ENCODE assay signal across 28 mouse cellular contexts in the genomic region with DNA sequence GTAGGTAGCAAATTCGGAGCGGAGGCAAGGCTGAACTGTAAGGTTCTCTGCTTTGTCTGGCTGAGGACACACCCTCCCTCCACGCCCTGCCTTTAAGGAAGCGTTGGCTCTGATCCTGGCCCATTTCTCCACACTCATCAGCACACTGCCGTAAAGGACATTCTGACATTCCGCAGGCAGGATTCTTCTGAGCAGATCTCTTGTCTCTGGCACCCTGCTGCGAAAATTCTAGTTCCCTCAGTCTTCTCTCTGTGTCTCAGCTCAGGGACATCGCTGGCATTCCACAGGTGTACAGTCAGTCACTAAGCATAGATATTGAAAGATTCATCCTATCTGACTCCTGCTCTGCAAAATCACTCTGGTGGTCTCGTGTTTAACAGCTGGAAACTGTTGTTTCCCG. TPM values are rescaled to one million over a fixed set of nuclear protein-coding genes. Genes with fewer than 3 reads are reported as not detected.
DNase-seq lines count a peak whose midpoint lies in the region; ATAC-seq and TF ChIP-seq lines count a peak whose summit lies in the region.
"Had no signal": no experiment of that assay in that cellular context is flagged by ENCODE, and none has a peak within 500 bp of the region (broad histone marks: within the 10 kb centered on the region; RNA-seq: fewer than 3 reads in every experiment).

No protein-coding gene starts in this region.

- no peaks in the 10 kb centered on the region for H3K9me3 ChIP-seq in heart, embryonic 13.5 days
- H3K9me3 ChIP-seq: limb, embryonic 15.5 days; midbrain, embryonic 13.5 days had no signal

- DNase-seq in heart, adult 2 months, result no peak
- peak; percentile 29 for DNase-seq in heart, postnatal 4 days
- DNase-seq in heart, adult 9 months (ENCODE audit: low spot score in 2 of 2), result no peak
- peak; percentile 49 for DNase-seq in Muller cell, postnatal 12 days (ENCODE audit: inconsistent ontology term)
- DNase-seq in right cerebral cortex, postnatal 4 days, result no peak
- DNase-seq: adrenal gland, adult 2 months; cerebellum, adult 11-12 months; cerebellum, postnatal 10 days; forebrain, postnatal 0 days; gastrocnemius, postnatal 25 days; kidney, adult 2 months; left cerebral cortex, postnatal 4 days; lung, embryonic 14.5 days; right cerebral cortex, postnatal 14 days; spleen, adult 18-20 months had no signal

- H3K9ac ChIP-seq in heart, embryonic 13.5 days, result peak overlapping the region; percentile 42; the same call in 1 of the 2 replicates
- H3K9ac ChIP-seq in heart, adult 2 months (ENCODE audit: low read depth, low read length), result no peak overlapping the region
- H3K9ac ChIP-seq: forebrain, postnatal 0 days; limb, embryonic 15.5 days; liver, embryonic 14.5 days; lung, embryonic 14.5 days; midbrain, embryonic 13.5 days had no signal

- no peaks in the 10 kb centered on the region for H3K36me3 ChIP-seq in heart, embryonic 13.5 days
- H3K36me3 ChIP-seq in heart, adult 2 months (ENCODE audit: control insufficient read depth, insufficient read depth, low read length), result no peaks in the 10 kb centered on the region
- H3K36me3 ChIP-seq in myocyte (ENCODE audit: control insufficient read depth, insufficient read depth), result no peaks in the 10 kb centered on the region
- H3K36me3 ChIP-seq: limb, embryonic 15.5 days; midbrain, embryonic 13.5 days had no signal

- ATAC-seq in heart, embryonic 13.5 days (ENCODE audit: extremely low read depth, insufficient number of reproducible peaks, low FRiP score, low TSS enrichment), result no peak
- ATAC-seq: forebrain, postnatal 0 days; hindbrain, postnatal 0 days; midbrain, embryonic 13.5 days had no signal

- no peaks in the 10 kb centered on the region for H3K79me2 ChIP-seq in heart, adult 2 months (replicated peaks; ENCODE audit: control insufficient read depth, insufficient read depth, low read length)
- no peaks in the 10 kb centered on the region for H3K79me2 ChIP-seq in myocyte (ENCODE audit: control insufficient read depth, insufficient read depth)

- intact Hi-C loops in heart, adult 2 months (cut with DNase I), result no loop called here

- H3K27me3 ChIP-seq in heart, embryonic 13.5 days (replicated peaks), result no peaks in the 10 kb centered on the region
- H3K27me3 ChIP-seq in heart, adult 2 months (ENCODE audit: control insufficient read depth, insufficient read depth, low read length), result no peaks in the 10 kb centered on the region
- no peaks in the 10 kb centered on the region for H3K27me3 ChIP-seq in myocyte (ENCODE audit: control insufficient read depth, insufficient read depth, insufficient read length)
- H3K27me3 ChIP-seq: limb, embryonic 15.5 days; midbrain, embryonic 13.5 days had no signal

- no peak for TF ChIP-seq CTCF in heart, adult 2 months (IDR thresholded peaks at IDR 0.05)

- no peak overlapping the region for H3ac ChIP-seq in myocyte (ENCODE audit: control insufficient read depth, insufficient read length)

- H3K4me3 ChIP-seq in heart, embryonic 13.5 days, result no peak overlapping the region
- H3K4me3 ChIP-seq in heart, adult 2 months, result no peak overlapping the region
- no peak overlapping the region for H3K4me3 ChIP-seq in myocyte
- H3K4me3 ChIP-seq: limb, embryonic 15.5 days; megakaryocyte, embryonic 14.5 days; midbrain, embryonic 13.5 days had no signal

- H3K4me1 ChIP-seq in heart, embryonic 13.5 days, result peaks cover 17% of the 10 kb centered on the region
- H3K4me1 ChIP-seq in heart, adult 2 months (ENCODE audit: control insufficient read depth, insufficient read depth, low read length), result no peaks in the 10 kb centered on the region; the same call in 1 of the 2 replicates
- H3K4me1 ChIP-seq: midbrain, embryonic 13.5 days had no signal

- 0 out of 2 replicates have a peak overlapping the region, but pooled peaks have one; percentile 40 for H3K27ac ChIP-seq in heart, embryonic 13.5 days (replicated peaks)
- H3K27ac ChIP-seq in heart, adult 2 months, result no peak overlapping the region
- H3K27ac ChIP-seq: hindbrain, postnatal 0 days; kidney, postnatal 0 days; limb, embryonic 15.5 days; liver, embryonic 14.5 days; midbrain, embryonic 13.5 days had no signal

- no peak for TF ChIP-seq EP300 in heart, adult 2 months (IDR thresholded peaks at IDR 0.05; ENCODE audit: insufficient read depth, low read depth, low read length)

- TF ChIP-seq POLR2A in heart, adult 2 months (IDR thresholded peaks at IDR 0.05; ENCODE audit: insufficient read depth, low read depth, low read length), result no peak
- no peak for TF ChIP-seq POLR2A in myocyte (IDR thresholded peaks at IDR 0.05; ENCODE audit: insufficient read length, low read depth)

- peak overlapping the region; percentile 35 for H3K4me2 ChIP-seq in heart, embryonic 13.5 days
- H3K4me2 ChIP-seq in myocyte (ENCODE audit: low read depth), result peak overlapping the region; percentile 49
- H3K4me2 ChIP-seq: limb, embryonic 15.5 days; lung, embryonic 14.5 days; midbrain, embryonic 13.5 days had no signal

- WGBS in heart, embryonic 13.5 days, result 40% methylated on average over 10 of the region's 10 CpGs
- WGBS in heart, adult 2 months, result 32% methylated on average over 10 of the region's 10 CpGs

TF ChIP-seq in myocyte, 11 proteins besides CTCF, POLR2A, EP300 and RAD21:
- no peak for TF ChIP-seq TCF3 (IDR thresholded peaks at IDR 0.05; ENCODE audit: insufficient read length, low read depth)
- no peak for TF ChIP-seq TCF12 (IDR thresholded peaks at IDR 0.05; ENCODE audit: insufficient read depth, poor library complexity, severe bottlenecking)
- TF ChIP-seq POLR2AphosphoS2 (IDR thresholded peaks at IDR 0.05; ENCODE audit: insufficient read length, low read depth), result no peak
- no peak for TF ChIP-seq SRF (IDR thresholded peaks at IDR 0.05; ENCODE audit: control insufficient read depth, insufficient read length, low read depth)
- no peak for TF ChIP-seq MYOG (IDR thresholded peaks at IDR 0.05; ENCODE audit: control insufficient read depth in 1 of 3, insufficient read depth in 1 of 3, insufficient read length in 2 of 3, low read depth in 2 of 3)
- TF ChIP-seq CEBPB (IDR thresholded peaks at IDR 0.05; ENCODE audit: insufficient read depth, poor library complexity, severe bottlenecking), result no peak
- TF ChIP-seq E2F4 (IDR thresholded peaks at IDR 0.05; ENCODE audit: insufficient read depth), result no peak
- no peak for TF ChIP-seq REST (IDR thresholded peaks at IDR 0.05; ENCODE audit: insufficient read depth, insufficient read length)
- TF ChIP-seq MYOD1 (IDR thresholded peaks at IDR 0.05; ENCODE audit: control insufficient read depth in 1 of 3, insufficient read length in 2 of 3, low read depth in 2 of 3), result no peak
- TF ChIP-seq MAX (IDR thresholded peaks at IDR 0.05; ENCODE audit: low read depth), result no peak
- no peak for TF ChIP-seq USF1 (IDR thresholded peaks at IDR 0.05; ENCODE audit: low read depth)
TF ChIP-seq in myocyte: peak in this region for 0.

RNA-seq across cellular contexts. Expression of a gene that starts 40.3 kb away (rescaled TPM):
- not detected in 2 replicates for polyA plus RNA-seq in heart, embryonic 13.5 days (2015; fragmentation: Nextera tagmentation; extraction: Ambion mirVana)
- under 1 TPM; 0.20 to 0.42 TPM for total RNA-seq in heart, adult 2 months (2021)
- not detected in 2 replicates for polyA plus RNA-seq in heart, adult 2 months (2012; rRNA removed)
- not detected for total RNA-seq in heart, postnatal 4 days (2021)
- polyA plus RNA-seq in myocyte (2012; fragmentation: generic; extraction: Trizol), result not detected
- total RNA-seq: forebrain, postnatal 0 days; left cerebral cortex, postnatal 4 days; monocyte, adult 5-6 weeks had no signal
- polyA plus RNA-seq: adrenal gland, adult 2 months; embryonic facial prominence, embryonic 11.5 days; forebrain, embryonic 11.5 days; hindbrain, embryonic 11.5 days; kidney, adult 2 months; kidney, postnatal 0 days; limb, embryonic 15.5 days; liver, embryonic 14.5 days; lung, embryonic 14.5 days; midbrain, embryonic 13.5 days; neural tube, embryonic 11.5 days had no signal

Comparison
In these comparisons a context has a peak if more than half of its experiments do, and no peak if none do; other contexts are left out.
1. DNase-seq: peak in heart, postnatal 4 days (single experiment) and Muller cell, postnatal 12 days (single experiment); none in heart, adult 2 months (0 of 2), heart, adult 9 months (0 of 2) and right cerebral cortex, postnatal 4 days (single experiment).